Mouse (Mus musculus) heart, adult 18-20 months (tissue): ENCODE measurements at regions not wholly inside any gene's neighbourhood (a gene's known extent, or its start where the extent isn't known, plus 50 kb on each side); places are given as distances from the start of the nearest gene placed in this dataset.

Experiments
- DNase-seq, 2 experiments: peaks; one replicate each; pipeline ENCODE4 v3.0.0; 2021 to 2022; ENCODE audit warnings: mixed read lengths in 1 of 2

GRCm38 (mm10) chr8:34451211-34452000, 339.9 kb upstream of the Gm10131 start:
- no peak for DNase-seq

GRCm38 (mm10) chr8:34449391-34450044, 338.0 kb upstream of the Gm10131 start:
- DNase-seq: no peak

- peak; percentile 29 to 61 for DNase-seq
These were observed 336.6 kb upstream of the Gm10131 start for GRCm38 (mm10) chr8:34447880-34448830.

- DNase-seq: no peak
These were observed 331.2 kb upstream of the Gm10131 start for GRCm38 (mm10) chr8:34442688-34443087.

- no peak for DNase-seq
These were observed 330.2 kb upstream of the Gm10131 start for GRCm38 (mm10) chr8:34441756-34442155.

GRCm38 (mm10) chr8:34440771-34441170, 329.2 kb upstream of the Gm10131 start:
- no peak for DNase-seq

- no peak for DNase-seq
These were observed 327.2 kb upstream of the Gm10131 start for GRCm38 (mm10) chr8:34438771-34439170.

GRCm38 (mm10) chr8:34431985-34432384, 320.4 kb upstream of the Gm10131 start:
- DNase-seq: no peak

GRCm38 (mm10) chr8:34429231-34429630, 317.7 kb upstream of the Gm10131 start:
- no peak for DNase-seq

GRCm38 (mm10) chr8:34401571-34401970, 290.0 kb upstream of the Gm10131 start:
- no peak for DNase-seq

GRCm38 (mm10) chr8:34398914-34399813, 287.6 kb upstream of the Gm10131 start:
- no peak for DNase-seq

- DNase-seq: no peak
These were observed 286.3 kb upstream of the Gm10131 start for GRCm38 (mm10) chr8:34397583-34398411.

- no peak for DNase-seq
These were observed 285.7 kb upstream of the Gm10131 start for GRCm38 (mm10) chr8:34397225-34397582.

GRCm38 (mm10) chr8:34392981-34393828, 281.7 kb upstream of the Gm10131 start:
- peak; percentile 41 to 63 for DNase-seq

GRCm38 (mm10) chr8:34392208-34392980, 280.9 kb upstream of the Gm10131 start:
- no peak for DNase-seq

- DNase-seq: no peak
These were observed 274.4 kb upstream of the Gm10131 start for GRCm38 (mm10) chr8:34385806-34386439.

GRCm38 (mm10) chr8:34380615-34381014, 269.1 kb upstream of the Gm10131 start:
- no peak for DNase-seq

- no peak for DNase-seq
These were observed 265.6 kb upstream of the Gm10131 start for GRCm38 (mm10) chr8:34377154-34377553.
